Mouse (Mus musculus) embryonic fibroblast, embryonic 13.5 days (primary cell): Measurements from ENCODE around the gene Swi5.

Source experiments
- CTCF ChIP-seq: IDR thresholded peaks from 2 replicates; pipeline ENCODE4 v1.5.1; 2011; ENCODE audit warnings: mild to moderate bottlenecking, control low read depth, low read length, moderate library complexity, borderline replicate concordance; ENCODE audit not compliant: insufficient read depth
- POLR2A ChIP-seq: IDR thresholded peaks from 2 replicates; pipeline ENCODE4 v1.6.1; 2011; ENCODE audit warnings: low read depth, mild to moderate bottlenecking, control low read depth, low read length, moderate library complexity

- TF ChIP-seq CTCF (no peak), POLR2A (no peak; the same call in 1 of the 2 replicates)
Measured at GRCm38 (mm10) chr2:32316887-32317656, 29.2 kb upstream of the Swi5 start.
